Mouse (Mus musculus): ENCODE measurements around the gene Sap30bp.

- TF ChIP-seq POLR2A (IDR thresholded peaks at IDR 0.05; ENCODE audit: borderline replicate concordance, low read depth, low read length): no peak
- no peak for TF ChIP-seq CTCF (IDR thresholded peaks at IDR 0.05; ENCODE audit: low read depth, low read length)
These were observed 24.9 kb downstream of the Sap30bp start for GRCm38 (mm10) chr11:115957971-115958370.
